Mouse (Mus musculus) megakaryocyte, embryonic 14.5 days (primary cell): ENCODE data around the gene Gse1.

ENCODE experiments used
- FLI1 ChIP-seq: IDR thresholded peaks from 2 replicates; pipeline ENCODE4 v1.6.1; 2012; ENCODE audit warnings: low read length, inconsistent platforms, mixed read lengths
- GATA1 ChIP-seq: IDR thresholded peaks from 3 replicates; pipeline ENCODE4 v1.6.1; 2012; ENCODE audit warnings: mixed read lengths, low read length, inconsistent platforms, borderline replicate concordance

GRCm38 (mm10) chr8:120448131-120448530, 219.9 kb downstream of the Gse1 start:
- TF ChIP-seq GATA1: no peak
- TF ChIP-seq FLI1: no peak
